Comparison of ENCODE assay signal across 8 mouse cellular contexts in genomic region chr2:52590340-52590969, GRCm38 (mm10).
A peak's percentile ranks its signal among the peaks of the same experiment; 100 is the strongest.
DNase-seq lines count a peak whose midpoint lies in the region; ATAC-seq and TF ChIP-seq lines count a peak whose summit lies in the region.

No protein-coding gene starts in this region.

- H3K36me3 ChIP-seq in heart, embryonic 13.5 days, result no peaks in the 10 kb centered on the region
- H3K36me3 ChIP-seq in embryonic facial prominence, embryonic 10.5 days (replicated peaks), result no peaks in the 10 kb centered on the region
- no peaks in the 10 kb centered on the region for H3K36me3 ChIP-seq in forebrain, postnatal 0 days (ENCODE audit: insufficient read depth)
- no peaks in the 10 kb centered on the region for H3K36me3 ChIP-seq in midbrain, embryonic 11.5 days (ENCODE audit: control insufficient read depth, insufficient read depth, low read length)

- no peak for TF ChIP-seq CTCF in forebrain, postnatal 0 days (IDR thresholded peaks at IDR 0.05; ENCODE audit: low read depth)

- H3K27ac ChIP-seq in heart, embryonic 13.5 days (replicated peaks), result peak overlapping the region; percentile 71
- H3K27ac ChIP-seq in embryonic facial prominence, embryonic 10.5 days (replicated peaks), result peak overlapping the region; percentile 69
- peak overlapping the region; percentile 57 for H3K27ac ChIP-seq in forebrain, postnatal 0 days (ENCODE audit: low read depth, low read length)
- no peak overlapping the region for H3K27ac ChIP-seq in midbrain, embryonic 11.5 days (ENCODE audit: low read depth, low read length)

- 0 out of 2 replicates have a peak overlapping the region, but pooled peaks have one; percentile 11 for H3K4me3 ChIP-seq in heart, embryonic 13.5 days
- no peak overlapping the region for H3K4me3 ChIP-seq in embryonic facial prominence, embryonic 10.5 days
- H3K4me3 ChIP-seq in forebrain, postnatal 0 days (ENCODE audit: low read depth, low read length), result no peak overlapping the region
- no peak overlapping the region for H3K4me3 ChIP-seq in midbrain, embryonic 11.5 days (ENCODE audit: low read depth, low read length)

- peaks cover 21% of the 10 kb centered on the region for H3K4me1 ChIP-seq in heart, embryonic 13.5 days
- peaks cover 16% of the 10 kb centered on the region for H3K4me1 ChIP-seq in embryonic facial prominence, embryonic 10.5 days
- H3K4me1 ChIP-seq in forebrain, postnatal 0 days (ENCODE audit: insufficient read depth), result peaks cover 7% of the 10 kb centered on the region; the same call in 1 of the 2 replicates
- H3K4me1 ChIP-seq in midbrain, embryonic 11.5 days (ENCODE audit: control insufficient read depth, insufficient read depth, low read length), result no peaks in the 10 kb centered on the region

- H3K9ac ChIP-seq in heart, embryonic 13.5 days, result peak overlapping the region; percentile 67
- H3K9ac ChIP-seq in forebrain, postnatal 0 days, result no peak overlapping the region
- peak overlapping the region; percentile 24; the same call in 1 of the 2 replicates for H3K9ac ChIP-seq in midbrain, embryonic 11.5 days (ENCODE audit: low read length)

- ATAC-seq in heart, embryonic 13.5 days (ENCODE audit: extremely low read depth, insufficient number of reproducible peaks, low FRiP score, low TSS enrichment), result peak; percentile 23; the same call in 1 of the 2 replicates
- ATAC-seq in forebrain, postnatal 0 days, result peak; percentile 27
- peak; percentile 39; the same call in 1 of the 2 replicates for ATAC-seq in midbrain, embryonic 11.5 days (ENCODE audit: low FRiP score)

- no peaks in the 10 kb centered on the region for H3K27me3 ChIP-seq in heart, embryonic 13.5 days (replicated peaks)
- H3K27me3 ChIP-seq in embryonic facial prominence, embryonic 10.5 days (replicated peaks; ENCODE audit: low read depth, poor library complexity, severe bottlenecking), result no peaks in the 10 kb centered on the region
- no peaks in the 10 kb centered on the region for H3K27me3 ChIP-seq in forebrain, postnatal 0 days (ENCODE audit: insufficient read depth, low read length)
- H3K27me3 ChIP-seq in midbrain, embryonic 11.5 days (ENCODE audit: control insufficient read depth, insufficient read depth, low read length), result no peaks in the 10 kb centered on the region

- WGBS in heart, embryonic 13.5 days, result 46% methylated on average over 7 of the region's 7 CpGs
- WGBS in embryonic facial prominence, embryonic 10.5 days, result 65% methylated on average over 7 of the region's 7 CpGs
- 46% methylated on average over 7 of the region's 7 CpGs for WGBS in forebrain, postnatal 0 days
- 71% methylated on average over 7 of the region's 7 CpGs for WGBS in midbrain, embryonic 11.5 days

- DNase-seq in heart, adult 9 months (ENCODE audit: low spot score in 2 of 2), result no peak
- DNase-seq in embryonic facial prominence, embryonic 10.5 days (ENCODE audit: low spot score), result no peak
- DNase-seq in forebrain, postnatal 0 days, result peak; percentile 27
- DNase-seq in midbrain, embryonic 11.5 days (ENCODE audit: low spot score, missing footprints), result no peak
- no peak for DNase-seq in embryo, embryonic 9.5 days (ENCODE audit: extremely low spot score)
- no peak for DNase-seq in adrenal gland, adult 18-20 months (ENCODE audit: low spot score in 2 of 2)
- no peak for DNase-seq in kidney, adult 8-10 months

- peak overlapping the region; percentile 57 for H3K4me2 ChIP-seq in heart, embryonic 13.5 days
- H3K4me2 ChIP-seq in forebrain, postnatal 0 days (ENCODE audit: low read depth), result peak overlapping the region; percentile 16; the same call in 1 of the 2 replicates
- H3K4me2 ChIP-seq in midbrain, embryonic 11.5 days, result no peak overlapping the region

- H3K9me3 ChIP-seq in heart, embryonic 13.5 days, result no peaks in the 10 kb centered on the region
- no peaks in the 10 kb centered on the region for H3K9me3 ChIP-seq in embryonic facial prominence, embryonic 10.5 days
- no peaks in the 10 kb centered on the region for H3K9me3 ChIP-seq in forebrain, postnatal 0 days (ENCODE audit: low read length)
- no peaks in the 10 kb centered on the region for H3K9me3 ChIP-seq in midbrain, embryonic 11.5 days (ENCODE audit: control insufficient read depth, low read length)
